Mouse (Mus musculus): ENCODE data around the gene Pafah1b2.

Gene Pafah1b2

GRCm38 (mm10) chr9:46026058-46026849 is 13.8 kb upstream of the Pafah1b2 start:
- no peak for DNase-seq (ENCODE audit: low spot score in 2 of 2)

DNA sequence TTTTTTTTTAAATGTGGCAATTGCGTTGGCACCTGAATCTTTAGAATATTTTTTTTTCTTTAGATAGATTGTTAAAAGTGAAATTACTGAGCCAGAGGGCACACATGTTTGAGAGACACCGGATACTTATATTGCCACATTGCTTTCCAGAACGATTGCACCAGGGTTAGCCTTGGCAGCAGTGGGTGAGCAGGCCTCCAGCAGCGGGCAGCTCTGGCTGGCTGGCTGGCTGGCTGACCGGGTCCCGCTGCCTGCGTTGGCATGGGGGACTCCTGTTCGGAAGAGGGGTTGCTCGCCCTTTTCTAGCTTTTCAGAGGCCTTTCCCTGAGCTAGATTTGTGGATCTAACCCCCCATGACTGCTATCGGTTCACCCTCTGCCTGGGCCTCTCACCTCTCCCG is 11.1 kb upstream of the Pafah1b2 start:
- no peak for DNase-seq (ENCODE audit: low spot score in 2 of 2)

DNA sequence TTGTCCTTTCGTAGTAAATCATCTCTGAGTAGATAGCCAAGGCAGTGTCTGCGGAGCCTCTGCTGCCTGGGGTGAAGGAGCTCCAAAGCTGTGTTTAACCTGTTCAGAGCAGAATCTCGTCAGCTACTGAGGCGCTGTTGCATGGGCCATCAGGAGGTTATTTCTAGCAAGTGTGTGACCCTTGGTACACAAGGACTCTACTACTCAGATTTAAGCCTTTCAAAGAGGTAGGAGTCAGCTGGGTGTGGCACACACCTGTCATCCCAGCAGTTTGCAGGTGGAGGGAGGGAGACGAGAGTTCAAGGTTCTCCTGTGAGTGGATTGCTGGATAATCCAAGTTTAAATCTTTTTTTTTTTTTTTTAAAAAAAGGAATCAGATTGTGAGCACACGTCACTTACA is 7.5 kb upstream of the Pafah1b2 start:
- DNase-seq (ENCODE audit: low spot score in 2 of 2), result no peak

- DNase-seq (ENCODE audit: low spot score in 2 of 2), result no peak
Observed at GRCm38 (mm10) chr9:46018316-46018715, 5.8 kb upstream of the Pafah1b2 start.

- DNase-seq (ENCODE audit: low spot score in 2 of 2), result no peak
Observed at GRCm38 (mm10) chr9:46016417-46016816, 3.9 kb upstream of the Pafah1b2 start.

- peak; percentile 29 to 72 for DNase-seq (ENCODE audit: low spot score in 2 of 2)
Observed at GRCm38 (mm10) chr9:46015831-46016230, 3.3 kb upstream of the Pafah1b2 start.

DNA sequence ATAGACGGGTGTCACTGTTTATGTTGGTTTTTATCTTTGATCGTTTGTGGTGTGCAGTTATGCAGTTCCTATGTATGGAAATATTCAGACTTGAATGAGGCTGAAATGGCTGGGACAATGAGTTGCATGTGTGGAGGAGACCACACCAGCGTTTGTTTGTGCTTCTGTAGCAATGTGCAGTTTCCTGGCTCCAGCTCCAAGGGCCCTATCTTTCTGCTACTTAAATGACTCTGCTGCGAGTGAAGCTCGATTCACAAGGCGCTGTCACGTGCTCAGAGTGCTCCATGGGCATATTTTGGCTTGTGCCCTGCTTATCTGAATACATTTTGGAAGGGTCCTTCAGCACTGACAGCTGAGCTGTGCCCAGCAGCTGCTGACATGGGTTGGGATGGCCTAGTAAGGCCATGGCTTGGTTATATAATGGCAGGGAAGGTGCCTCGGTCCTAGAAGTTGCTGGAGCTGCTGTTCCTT is 2.6 kb upstream of the Pafah1b2 start:
- DNase-seq (ENCODE audit: low spot score in 2 of 2), result no peak

DNA sequence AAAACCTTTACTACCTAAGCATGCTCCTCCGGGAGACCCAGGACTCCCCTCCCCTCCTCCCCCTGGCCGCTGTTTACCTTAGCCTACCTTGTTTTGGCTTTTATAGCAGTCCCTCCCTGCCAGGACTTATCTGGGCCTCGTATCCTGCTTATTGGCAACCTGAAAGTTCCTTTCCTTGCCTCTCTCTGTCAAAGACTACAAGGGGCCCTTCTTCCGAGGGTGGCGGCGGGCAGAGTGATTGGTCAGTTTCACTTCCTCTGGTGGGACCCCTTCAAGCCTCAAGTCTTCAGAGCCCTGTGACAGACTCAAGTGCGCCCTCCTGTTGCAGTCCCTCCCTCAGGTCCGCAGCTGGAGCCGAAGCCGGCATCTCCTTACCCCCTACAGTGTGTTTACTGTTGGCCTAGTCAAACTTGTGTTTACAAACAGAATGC is 1.8 kb upstream of the Pafah1b2 start:
- peak in 1 of 2 experiments; percentile 26 for DNase-seq (ENCODE audit: low spot score in 2 of 2)

DNA sequence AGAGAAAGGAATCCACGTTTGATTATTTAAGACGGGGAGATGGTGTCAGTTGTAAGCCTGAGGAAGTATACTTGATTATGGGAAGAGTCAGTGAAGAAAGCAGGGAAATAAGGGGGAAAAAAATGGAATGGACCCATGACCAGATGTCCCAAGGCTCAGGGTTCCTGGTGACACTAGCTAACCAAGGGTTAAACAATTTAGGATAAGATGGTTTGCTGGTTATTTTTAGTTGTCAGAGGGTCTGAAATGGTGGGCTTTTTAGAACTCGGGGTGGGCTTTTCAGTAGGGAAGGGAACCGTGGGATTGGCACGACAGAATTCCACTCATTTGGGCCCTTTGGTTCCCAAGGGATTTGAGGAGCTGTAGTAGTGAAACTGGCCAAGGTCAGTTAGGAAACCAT is 1.1 kb upstream of the Pafah1b2 start:
- DNase-seq (ENCODE audit: low spot score in 2 of 2), result no peak

GRCm38 (mm10) chr9:46013009-46013586 is 608 bp upstream of the Pafah1b2 start:
- peak; percentile 46 to 63 for DNase-seq (ENCODE audit: low spot score in 2 of 2)

GRCm38 (mm10) chr9:46011094-46011970 is 1.2 kb downstream of the Pafah1b2 start:
- no peak for DNase-seq (ENCODE audit: low spot score in 2 of 2)

GRCm38 (mm10) chr9:46009669-46009983 is 2.9 kb downstream of the Pafah1b2 start:
- no peak for DNase-seq (ENCODE audit: low spot score in 2 of 2)

- no peak for DNase-seq (ENCODE audit: low spot score in 2 of 2)
Observed at GRCm38 (mm10) chr9:46008931-46009668, 3.4 kb downstream of the Pafah1b2 start.

DNA sequence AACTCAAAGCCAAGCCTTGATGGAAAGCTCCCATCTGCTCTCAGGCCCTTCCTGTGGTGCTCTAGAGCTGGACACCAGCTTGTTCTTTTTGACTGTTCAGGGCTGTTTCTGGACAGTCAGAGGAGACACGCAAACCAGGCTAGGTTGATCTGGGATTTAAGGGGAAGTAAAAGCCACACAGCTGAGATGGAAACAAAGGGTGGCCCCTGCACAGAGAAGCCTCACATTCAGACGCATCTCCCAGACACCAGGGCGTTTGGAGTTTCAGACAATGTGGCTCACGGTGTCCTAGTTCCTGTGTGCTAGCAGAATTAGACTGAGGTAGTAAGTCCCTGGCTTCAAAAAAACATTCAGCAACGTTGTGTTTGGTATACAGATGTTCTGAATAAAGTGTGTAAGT is 6.3 kb downstream of the Pafah1b2 start:
- DNase-seq (ENCODE audit: low spot score in 2 of 2), result no peak

DNA sequence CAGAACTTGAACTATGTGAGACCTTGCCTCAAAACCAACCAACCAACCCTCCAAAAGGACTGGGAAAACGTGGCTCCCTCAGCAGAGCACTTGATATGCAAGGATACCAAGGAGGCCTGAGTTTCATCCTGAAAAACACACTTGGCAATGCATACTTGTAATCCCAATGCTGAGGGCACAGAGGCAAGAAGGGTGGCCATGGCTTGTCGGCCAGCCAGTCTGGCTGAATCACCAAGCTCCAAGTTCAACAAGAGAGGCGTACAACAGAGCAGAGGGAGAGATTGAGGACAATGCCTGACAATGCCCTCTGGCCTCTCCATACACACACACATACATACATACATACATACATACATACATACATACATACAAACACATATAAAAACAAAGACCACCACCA is 8.0 kb downstream of the Pafah1b2 start:
- DNase-seq (ENCODE audit: low spot score in 2 of 2), result no peak

- peak; percentile 65 to 91 for DNase-seq (ENCODE audit: low spot score in 2 of 2)
Observed at GRCm38 (mm10) chr9:46003729-46004128, 8.8 kb downstream of the Pafah1b2 start.

GRCm38 (mm10) chr9:45999009-45999408 is 13.5 kb downstream of the Pafah1b2 start:
- DNase-seq (ENCODE audit: low spot score in 2 of 2), result no peak

DNA sequence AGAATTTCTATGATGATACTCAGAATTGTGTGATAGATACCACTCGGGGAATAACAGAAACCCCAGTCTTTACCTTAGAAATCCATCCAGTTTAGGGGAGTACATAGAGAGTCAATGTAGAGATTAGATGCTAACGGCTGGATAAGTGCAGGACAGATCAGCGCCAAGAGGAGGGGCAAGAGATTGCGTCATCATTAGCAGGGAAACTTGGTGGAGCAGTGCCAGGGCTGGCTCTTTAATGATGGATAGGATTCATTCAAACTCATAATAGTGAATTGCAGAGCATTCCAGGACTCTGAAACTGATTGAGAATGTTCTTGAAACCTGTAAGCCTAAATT is 27.3 kb downstream of the Pafah1b2 start:
- peak in 1 of 2 experiments; percentile 63 for DNase-seq (ENCODE audit: low spot score in 2 of 2)

GRCm38 (mm10) chr9:45984409-45985228 is 27.9 kb downstream of the Pafah1b2 start:
- DNase-seq (ENCODE audit: low spot score in 2 of 2), result peak; percentile 85 to 89

DNA sequence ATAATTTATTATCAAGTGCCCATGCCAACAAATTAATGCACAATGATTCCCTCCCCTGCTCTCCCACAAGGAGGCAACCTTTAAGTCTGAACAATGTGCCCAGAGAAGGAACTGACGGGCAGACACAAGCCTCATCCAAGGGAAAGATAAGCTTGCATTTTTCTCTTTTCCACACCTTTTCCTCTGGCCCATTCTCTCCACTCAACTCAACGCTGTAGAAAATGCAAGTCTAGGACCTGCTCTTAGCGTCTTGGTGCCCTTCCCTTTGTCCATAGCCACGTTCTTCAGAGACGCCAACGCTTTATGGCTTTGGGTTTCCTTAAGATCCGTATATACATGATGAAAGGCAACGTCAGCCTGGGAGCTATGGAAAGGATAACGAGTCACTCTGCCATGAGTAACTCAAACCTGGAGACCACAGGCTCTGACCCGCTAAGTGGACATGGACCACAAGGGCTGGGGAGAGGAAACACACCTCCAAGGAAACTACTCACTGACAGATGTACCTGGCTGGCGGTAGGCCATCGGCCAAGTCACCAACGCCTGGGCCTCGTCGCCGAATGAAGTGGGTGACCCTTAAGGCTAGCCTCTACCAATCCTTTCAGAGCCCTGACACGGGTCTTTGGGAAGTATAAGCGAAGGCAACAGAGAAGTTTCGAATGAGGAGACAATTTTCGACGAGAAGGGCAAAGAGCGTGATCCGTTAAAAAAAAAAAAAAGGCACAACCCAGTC is 28.6 kb downstream of the Pafah1b2 start:
- peak in 1 of 2 experiments; percentile 21 for DNase-seq (ENCODE audit: low spot score in 2 of 2)
